ENCODE assay signal across 23 mouse cellular contexts in genomic region chr15:30682360-30683119, GRCm38 (mm10).
DNase-seq lines count a peak whose midpoint lies in the region; TF ChIP-seq lines count a peak whose summit lies in the region.
"Had no signal": no experiment of that assay in that cellular context is flagged by ENCODE, and none has a peak within 500 bp of the region (broad histone marks: within the 10 kb centered on the region; RNA-seq: fewer than 3 reads in every experiment).

No protein-coding gene starts in this region.

- intact Hi-C loops in heart, postnatal 10 days (cut with DNase I), result no loop called here
- intact Hi-C loops in left cerebral cortex, adult 2 months (cut with DNase I), result no loop called here
- intact Hi-C loops in left cerebral cortex, postnatal 4 days (cut with DNase I), result no loop called here

- TF ChIP-seq CTCF in left cerebral cortex, adult 2 months (IDR thresholded peaks at IDR 0.05), result no peak

- DNase-seq in heart, adult 11 months, result peak; percentile 24
- DNase-seq in heart, postnatal 10 days, result no peak
- no peak for DNase-seq in left cerebral cortex, adult 2 months (ENCODE audit: extremely low spot score in 1 of 2, low spot score in 2 of 2)
- DNase-seq in left cerebral cortex, postnatal 4 days, result no peak
- DNase-seq in right cerebral cortex, adult 2 months (ENCODE audit: low spot score in 2 of 2), result peak; percentile 38 to 44
- DNase-seq in right cerebral cortex, postnatal 4 days, result no peak
- DNase-seq in telencephalon, adult 2 months (ENCODE audit: low read depth, low spot score), result peak; percentile 73
- no peak for DNase-seq in spleen, adult 12 weeks (ENCODE audit: low spot score)
- DNase-seq: adrenal gland, adult 2 months; cerebellum, adult 2 months; cerebellum, postnatal 36 days; gastrocnemius, postnatal 14 days; heart, adult 2 months; kidney, adult 11 months; kidney, postnatal 36 days; liver, embryonic 13.5 days; lung, adult 2 months; lung, postnatal 14 days; midbrain, embryonic 14.5 days; right cerebral cortex, postnatal 14 days; thymus, postnatal 25 days had no signal

- peak overlapping the region; percentile 9; the same call in 1 of the 2 replicates for H3K4me3 ChIP-seq in left cerebral cortex, adult 2 months
- H3K4me3 ChIP-seq: heart, adult 2 months; heart, embryonic 13.5 days; kidney, embryonic 15.5 days; liver, embryonic 13.5 days had no signal

- peak overlapping the region; percentile 53 for H3K27ac ChIP-seq in left cerebral cortex, adult 2 months
- H3K27ac ChIP-seq: heart, adult 2 months; heart, embryonic 13.5 days; kidney, embryonic 15.5 days; liver, embryonic 13.5 days had no signal

Comparison
In these comparisons a context has a peak if more than half of its experiments do, and no peak if none do; other contexts are left out.
1. DNase-seq: peak in heart, adult 11 months (single experiment), right cerebral cortex, adult 2 months (2 of 2) and telencephalon, adult 2 months (single experiment); none in heart, postnatal 10 days (0 of 2), left cerebral cortex, adult 2 months (0 of 2), left cerebral cortex, postnatal 4 days (single experiment), right cerebral cortex, postnatal 4 days (single experiment) and spleen, adult 12 weeks (single experiment).